Mouse (Mus musculus): ENCODE data around the gene Eppin. TPM values are rescaled to one million over a fixed set of nuclear protein-coding genes. Genes with fewer than 3 reads are reported as not detected.

The Eppin gene
- polyA plus RNA-seq, 1 experiment from 2014 or later: not detected

DNA sequence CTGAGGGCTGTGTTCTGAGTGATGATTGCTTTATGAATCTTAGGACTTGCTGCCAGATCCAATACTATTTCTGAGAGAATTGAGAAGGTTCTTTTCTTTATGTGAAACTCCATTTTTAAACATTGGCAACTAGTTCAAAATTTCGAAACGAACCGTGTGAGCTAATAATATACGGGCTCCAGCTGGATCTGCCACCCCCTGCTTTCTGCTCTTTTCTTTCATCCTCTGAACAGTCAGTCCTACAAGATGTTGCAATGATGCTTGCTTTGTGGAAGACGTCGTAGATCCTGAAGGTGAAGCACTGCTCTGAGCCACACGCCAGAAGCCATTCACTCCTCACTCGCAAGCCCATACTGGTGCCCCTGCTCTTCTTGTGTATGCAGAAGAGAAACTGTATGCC is 35.0 kb downstream of the Eppin start:
- Histone ChIP-seq H3K27me3 (peaks cover 23% of the 10 kb centered on the region), H3K4me1 (replicated peaks) (peaks cover 13% of the 10 kb centered on the region), H3K9me3 (no peaks in the 10 kb centered on the region), H3K36me3 (no peaks in the 10 kb centered on the region), H3K9ac (replicated peaks) (no peak overlapping the region), H3K27ac (no peak overlapping the region), H3K4me3 (replicated peaks) (no peak overlapping the region), H3K4me2 (replicated peaks) (no peak overlapping the region)
- ATAC-seq: no peak
- 84% methylated on average over 8 of the region's 8 CpGs for WGBS

DNA sequence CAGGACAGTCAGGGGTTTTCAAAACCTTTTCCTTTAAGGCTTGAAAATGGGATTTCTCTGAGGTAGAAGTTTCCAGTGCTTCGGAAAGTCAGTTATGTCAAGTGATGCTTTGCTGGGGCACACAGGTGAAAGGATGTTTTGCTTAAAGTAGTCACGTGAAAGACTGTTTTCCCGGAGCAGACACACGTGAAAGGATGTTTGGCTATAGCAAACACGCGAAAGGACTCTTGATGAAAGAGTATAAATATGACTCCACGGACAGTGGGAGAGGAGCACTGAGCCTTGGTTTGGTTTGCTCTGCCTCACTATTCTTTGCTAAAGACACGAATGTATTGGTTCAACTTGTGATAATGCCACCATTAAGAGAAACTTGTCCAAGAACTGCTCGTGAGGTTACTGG is 41.9 kb downstream of the Eppin start:
- Histone ChIP-seq H3K9me3 (no peaks in the 10 kb centered on the region), H3K4me3 (replicated peaks) (no peak overlapping the region), H3K4me2 (replicated peaks) (no peak overlapping the region), H3K9ac (replicated peaks) (no peak overlapping the region), H3K36me3 (no peaks in the 10 kb centered on the region), H3K27ac (no peak overlapping the region), H3K4me1 (replicated peaks) (peaks cover 13% of the 10 kb centered on the region), H3K27me3 (no peaks in the 10 kb centered on the region)
- ATAC-seq: no peak
- WGBS: 91% methylated on average over 9 of the region's 9 CpGs

DNA sequence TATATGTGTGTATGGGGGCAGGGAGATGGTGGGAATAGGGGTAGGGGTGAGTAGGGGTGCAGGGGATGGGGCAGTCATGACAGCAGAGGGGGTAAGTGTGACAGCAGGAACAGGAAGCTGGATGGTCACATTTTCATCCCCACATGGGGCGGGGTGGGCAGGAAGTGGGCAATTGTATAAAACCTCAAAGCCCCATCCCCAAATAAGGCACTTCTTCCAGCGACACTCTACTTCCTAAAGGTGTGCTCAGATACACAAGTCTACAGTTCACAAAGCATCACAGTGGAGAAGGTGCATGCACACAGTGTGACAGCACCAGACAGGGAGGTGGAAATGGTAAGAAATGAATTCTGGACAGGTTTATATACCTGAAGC is 42.5 kb downstream of the Eppin start:
- Histone ChIP-seq H3K9ac (replicated peaks) (no peak overlapping the region), H3K27me3 (no peaks in the 10 kb centered on the region), H3K9me3 (no peaks in the 10 kb centered on the region), H3K4me2 (replicated peaks) (no peak overlapping the region), H3K27ac (no peak overlapping the region), H3K4me1 (replicated peaks) (peaks cover 13% of the 10 kb centered on the region), H3K4me3 (replicated peaks) (no peak overlapping the region), H3K36me3 (no peaks in the 10 kb centered on the region)
- no peak for ATAC-seq
- 94% methylated on average over 2 of the region's 2 CpGs for WGBS

DNA sequence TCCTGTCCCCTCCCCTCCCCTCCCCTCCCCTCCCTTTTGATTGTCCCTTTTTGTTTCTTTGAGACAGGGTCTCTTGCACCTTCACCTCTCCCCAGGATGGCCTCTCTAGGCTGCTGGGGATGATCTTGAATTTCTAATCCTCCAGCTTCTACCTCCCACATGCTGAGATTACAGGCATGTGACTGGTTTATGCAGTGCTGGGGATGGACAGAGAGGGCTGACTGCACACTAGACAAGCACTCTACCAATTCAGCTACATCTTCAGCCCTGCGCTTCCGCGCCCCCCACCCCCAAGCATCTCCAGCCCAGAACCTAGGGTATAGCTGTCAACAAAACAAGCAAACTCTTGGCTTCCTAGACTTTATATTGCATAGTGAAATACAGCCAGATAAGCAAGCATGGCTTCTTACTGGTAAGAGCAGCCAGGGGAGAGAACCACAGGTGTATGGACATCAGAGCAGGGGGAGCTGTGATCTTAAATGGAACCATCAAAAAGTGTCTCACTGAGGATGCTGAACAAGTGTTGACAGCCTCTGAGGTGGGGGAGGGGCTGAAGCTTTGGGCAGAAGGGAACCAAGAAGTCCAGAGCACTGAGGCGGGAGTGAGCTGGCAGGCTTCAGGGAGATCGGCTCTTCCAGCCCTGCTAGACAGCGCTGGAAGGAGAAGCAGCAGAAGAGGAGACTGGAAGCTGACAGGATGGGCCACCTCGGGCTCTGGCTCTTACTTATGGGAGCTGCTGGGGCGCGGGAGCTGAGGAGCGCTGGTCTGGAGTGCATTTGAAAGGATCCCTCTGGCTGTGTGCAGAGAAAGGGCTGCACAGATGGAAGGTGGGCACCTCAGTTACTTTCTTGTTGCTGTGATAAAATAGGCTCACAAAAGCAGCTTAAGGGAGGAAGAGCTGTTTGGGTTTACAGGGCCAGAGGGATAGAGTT is 43.2 kb downstream of the Eppin start:
- H3K27ac ChIP-seq: no peak overlapping the region
- no peaks in the 10 kb centered on the region for H3K36me3 ChIP-seq
- peak; percentile 3; the same call in 1 of the 2 replicates for ATAC-seq
- H3K4me1 ChIP-seq (replicated peaks): peaks cover 13% of the 10 kb centered on the region
- H3K9ac ChIP-seq (replicated peaks): peak overlapping the region; percentile 15
- H3K9me3 ChIP-seq: no peaks in the 10 kb centered on the region
- no peaks in the 10 kb centered on the region for H3K27me3 ChIP-seq
- WGBS: 12% methylated on average over 10 of the region's 10 CpGs
- H3K4me2 ChIP-seq (replicated peaks): peak overlapping the region; percentile 33; the same call in 1 of the 2 replicates
- H3K4me3 ChIP-seq (replicated peaks): no peak overlapping the region

DNA sequence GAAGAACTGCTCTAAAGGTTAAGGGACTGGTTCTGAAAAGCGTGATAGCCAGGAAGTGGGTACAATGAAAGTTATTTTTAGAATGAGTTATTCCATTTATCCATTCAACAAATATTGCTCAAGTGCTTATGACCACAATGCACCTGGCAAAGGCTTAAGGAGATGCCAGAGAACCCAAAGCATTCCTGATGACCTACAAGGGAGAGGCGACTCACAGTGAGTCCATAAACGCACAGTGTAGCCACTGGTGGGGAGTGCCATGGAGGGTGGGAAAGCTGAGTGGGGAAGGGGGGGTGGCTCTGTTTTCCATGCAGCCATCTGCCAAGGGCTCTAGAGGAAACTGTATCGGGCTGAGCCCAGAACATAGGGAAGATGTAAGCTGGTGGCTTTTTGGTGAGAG is 44.1 kb downstream of the Eppin start:
- no peaks in the 10 kb centered on the region for H3K9me3 ChIP-seq
- ATAC-seq: no peak
- H3K9ac ChIP-seq (replicated peaks): no peak overlapping the region
- no peak overlapping the region for H3K27ac ChIP-seq
- no peak overlapping the region for H3K4me2 ChIP-seq (replicated peaks)
- H3K4me3 ChIP-seq (replicated peaks): no peak overlapping the region
- H3K4me1 ChIP-seq (replicated peaks): peaks cover 13% of the 10 kb centered on the region
- no peaks in the 10 kb centered on the region for H3K36me3 ChIP-seq
- WGBS: 50% methylated on average over 4 of the region's 4 CpGs
- H3K27me3 ChIP-seq: no peaks in the 10 kb centered on the region

DNA sequence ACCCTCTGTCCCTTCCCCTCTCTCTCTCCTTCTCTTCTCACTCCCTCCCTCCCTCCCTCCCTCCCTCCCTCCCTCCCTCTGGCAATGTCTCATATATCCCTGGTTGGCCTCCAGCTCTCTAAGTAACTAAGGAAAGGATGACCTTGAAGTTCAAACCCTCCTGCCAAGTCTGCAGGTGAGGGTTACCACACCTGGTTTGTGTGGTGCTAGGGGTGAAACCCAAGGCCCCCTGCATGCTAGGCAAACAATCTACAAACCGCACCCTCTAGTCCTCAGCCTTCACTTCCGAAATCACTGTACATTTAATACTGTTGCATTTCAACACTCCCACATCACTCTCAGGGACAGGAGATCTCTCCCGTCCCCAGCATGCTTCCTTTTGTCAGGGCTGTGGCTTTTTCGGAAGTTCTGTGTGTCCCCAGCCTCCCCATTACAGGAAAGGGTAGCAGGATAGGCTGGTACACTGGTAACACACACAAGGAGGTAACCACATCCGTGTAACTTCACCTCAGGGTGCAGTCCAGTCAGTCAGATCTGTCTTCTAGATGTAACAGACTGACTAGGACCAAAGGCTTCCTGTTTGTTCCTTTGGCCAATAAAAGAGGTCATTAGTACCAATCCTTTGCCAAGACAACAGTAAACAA is 48.8 kb downstream of the Eppin start:
- no peak overlapping the region for H3K9ac ChIP-seq (replicated peaks)
- ATAC-seq: no peak
- no peaks in the 10 kb centered on the region for H3K9me3 ChIP-seq
- peaks cover 4% of the 10 kb centered on the region; the same call in 1 of the 2 replicates for H3K4me1 ChIP-seq (replicated peaks)
- no peaks in the 10 kb centered on the region for H3K27me3 ChIP-seq
- H3K4me3 ChIP-seq (replicated peaks): no peak overlapping the region
- H3K4me2 ChIP-seq (replicated peaks): no peak overlapping the region
- no peaks in the 10 kb centered on the region for H3K36me3 ChIP-seq
- 65% methylated on average over 5 of the region's 5 CpGs for WGBS
- no peak overlapping the region for H3K27ac ChIP-seq

DNA sequence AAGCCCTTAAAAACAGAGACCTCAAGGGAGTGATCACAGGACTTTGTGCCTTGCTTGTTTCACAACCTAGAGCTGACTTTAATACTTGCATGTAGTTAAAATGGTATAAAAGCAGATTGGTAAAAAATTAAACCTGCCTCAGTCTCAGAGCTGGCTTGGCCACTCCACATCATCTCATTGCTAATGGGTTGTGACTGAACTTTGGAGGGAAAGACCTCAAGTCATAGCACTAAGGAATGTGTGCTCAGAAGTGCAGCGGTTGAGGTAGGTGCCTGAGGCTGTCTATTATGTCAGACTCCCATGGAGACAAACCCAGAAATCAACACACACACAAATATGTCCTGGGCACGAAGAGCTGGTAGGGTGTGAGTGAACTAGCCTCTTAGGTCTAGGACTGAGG is 49.6 kb downstream of the Eppin start:
- H3K27ac ChIP-seq: no peak overlapping the region
- H3K9me3 ChIP-seq: no peaks in the 10 kb centered on the region
- WGBS: 80% methylated on average over 2 of the region's 2 CpGs
- H3K27me3 ChIP-seq: no peaks in the 10 kb centered on the region
- H3K9ac ChIP-seq (replicated peaks): no peak overlapping the region
- ATAC-seq: no peak
- H3K4me1 ChIP-seq (replicated peaks): no peaks in the 10 kb centered on the region
- no peak overlapping the region for H3K4me3 ChIP-seq (replicated peaks)
- no peak overlapping the region for H3K4me2 ChIP-seq (replicated peaks)
- H3K36me3 ChIP-seq: no peaks in the 10 kb centered on the region

DNA sequence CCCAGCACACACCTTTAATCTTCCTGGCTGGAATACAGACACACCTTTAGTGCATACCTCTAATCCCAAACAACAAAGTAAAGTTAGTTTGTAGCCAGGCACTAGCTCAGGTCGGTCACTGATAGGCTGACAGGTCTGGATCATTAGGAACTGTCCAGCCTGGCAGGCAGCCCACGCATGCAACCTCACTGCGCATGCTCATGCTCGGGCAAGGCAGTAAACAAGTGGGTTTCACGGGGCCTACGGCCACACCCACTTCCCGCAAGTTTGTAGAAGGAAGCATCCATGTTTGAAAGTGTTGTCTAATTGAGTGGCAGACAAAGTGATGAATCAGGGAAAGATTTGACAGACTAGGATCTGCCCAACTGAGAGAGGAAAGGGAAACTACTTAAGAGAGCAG is 50.8 kb downstream of the Eppin start:
- no peak overlapping the region for H3K9ac ChIP-seq (replicated peaks)
- no peak overlapping the region for H3K4me2 ChIP-seq (replicated peaks)
- no peaks in the 10 kb centered on the region for H3K36me3 ChIP-seq
- no peak for ATAC-seq
- H3K9me3 ChIP-seq: no peaks in the 10 kb centered on the region
- no peak overlapping the region for H3K4me3 ChIP-seq (replicated peaks)
- H3K27me3 ChIP-seq: no peaks in the 10 kb centered on the region
- WGBS: 86% methylated on average over 7 of the region's 7 CpGs
- no peak overlapping the region for H3K27ac ChIP-seq
- H3K4me1 ChIP-seq (replicated peaks): no peaks in the 10 kb centered on the region

DNA sequence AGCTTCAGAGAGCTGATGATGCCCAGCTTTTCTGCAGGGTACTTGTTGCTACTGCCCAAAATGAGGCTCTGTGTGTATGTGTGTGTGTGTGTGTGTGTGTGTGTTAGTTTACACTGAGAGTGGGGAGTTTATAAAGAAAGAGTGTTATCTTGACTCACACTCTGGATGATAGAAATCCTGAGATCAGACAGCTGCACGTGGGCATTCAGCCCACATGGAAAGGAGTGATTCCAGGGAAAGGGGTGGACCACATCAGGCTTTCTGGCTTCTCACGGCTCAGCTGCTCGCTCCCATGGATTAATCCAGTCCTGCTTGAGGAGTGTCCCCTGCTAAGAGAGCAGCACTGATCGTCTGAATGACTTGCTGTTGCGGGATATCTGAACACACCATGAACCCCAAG is 51.3 kb downstream of the Eppin start:
- no peaks in the 10 kb centered on the region for H3K36me3 ChIP-seq
- no peaks in the 10 kb centered on the region for H3K4me1 ChIP-seq (replicated peaks)
- 66% methylated on average over 5 of the region's 5 CpGs for WGBS
- no peak overlapping the region for H3K4me3 ChIP-seq (replicated peaks)
- no peak overlapping the region for H3K4me2 ChIP-seq (replicated peaks)
- ATAC-seq: no peak
- no peak overlapping the region for H3K27ac ChIP-seq
- H3K9me3 ChIP-seq: no peaks in the 10 kb centered on the region
- H3K9ac ChIP-seq (replicated peaks): no peak overlapping the region
- H3K27me3 ChIP-seq: no peaks in the 10 kb centered on the region

DNA sequence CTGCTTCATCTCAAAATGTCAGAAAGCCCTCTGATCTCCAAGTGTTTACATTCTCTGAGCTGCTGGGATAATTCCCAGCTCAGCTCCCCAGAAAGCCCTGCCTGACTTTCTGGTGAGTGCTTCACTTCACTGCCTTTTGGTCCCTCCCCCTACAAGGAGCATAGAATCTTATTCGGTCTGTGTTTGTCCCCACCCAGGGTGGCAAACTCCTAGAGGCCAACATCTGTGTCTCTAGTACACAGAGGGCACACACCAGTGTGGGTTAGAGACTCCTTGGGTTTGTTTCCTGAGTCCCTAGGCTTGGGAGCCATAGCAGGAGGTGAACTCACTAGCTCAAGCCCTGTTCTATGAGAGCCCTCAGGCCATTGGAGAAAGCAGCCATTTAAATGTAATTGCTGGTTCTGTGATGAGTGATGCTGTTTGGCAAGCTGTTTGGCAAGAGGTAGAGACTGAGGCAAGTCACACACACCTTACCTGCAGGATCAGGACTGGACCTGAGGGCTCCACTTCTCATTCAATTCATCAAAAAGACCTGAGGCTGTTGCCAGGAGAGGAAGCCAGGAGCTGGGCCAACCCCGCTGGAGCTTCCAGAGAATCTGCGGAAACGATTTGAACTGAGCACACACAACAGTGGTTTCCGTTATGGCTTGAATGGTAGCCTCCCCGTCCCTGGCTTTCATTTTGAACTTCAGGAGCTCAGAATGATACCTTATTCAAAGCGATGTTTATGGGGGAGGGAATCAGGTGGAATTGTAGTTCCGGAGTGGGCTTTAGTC is 52.6 kb downstream of the Eppin start:
- WGBS: 46% methylated on average over 8 of the region's 8 CpGs
- H3K9ac ChIP-seq (replicated peaks): no peak overlapping the region
- no peaks in the 10 kb centered on the region for H3K27me3 ChIP-seq
- H3K36me3 ChIP-seq: no peaks in the 10 kb centered on the region
- H3K4me2 ChIP-seq (replicated peaks): no peak overlapping the region
- no peak overlapping the region for H3K27ac ChIP-seq
- no peaks in the 10 kb centered on the region for H3K9me3 ChIP-seq
- H3K4me3 ChIP-seq (replicated peaks): no peak overlapping the region
- ATAC-seq: no peak
- H3K4me1 ChIP-seq (replicated peaks): no peaks in the 10 kb centered on the region

All from midbrain, embryonic 13.5 days (tissue).